Mouse (Mus musculus) kidney, adult 8-10 months (tissue): ENCODE data around the gene Ddn.

ENCODE experiments used
- DNase-seq, 2 experiments: peaks; one replicate each; pipeline ENCODE4 v3.0.0; 2022

Ddn gene

DNA sequence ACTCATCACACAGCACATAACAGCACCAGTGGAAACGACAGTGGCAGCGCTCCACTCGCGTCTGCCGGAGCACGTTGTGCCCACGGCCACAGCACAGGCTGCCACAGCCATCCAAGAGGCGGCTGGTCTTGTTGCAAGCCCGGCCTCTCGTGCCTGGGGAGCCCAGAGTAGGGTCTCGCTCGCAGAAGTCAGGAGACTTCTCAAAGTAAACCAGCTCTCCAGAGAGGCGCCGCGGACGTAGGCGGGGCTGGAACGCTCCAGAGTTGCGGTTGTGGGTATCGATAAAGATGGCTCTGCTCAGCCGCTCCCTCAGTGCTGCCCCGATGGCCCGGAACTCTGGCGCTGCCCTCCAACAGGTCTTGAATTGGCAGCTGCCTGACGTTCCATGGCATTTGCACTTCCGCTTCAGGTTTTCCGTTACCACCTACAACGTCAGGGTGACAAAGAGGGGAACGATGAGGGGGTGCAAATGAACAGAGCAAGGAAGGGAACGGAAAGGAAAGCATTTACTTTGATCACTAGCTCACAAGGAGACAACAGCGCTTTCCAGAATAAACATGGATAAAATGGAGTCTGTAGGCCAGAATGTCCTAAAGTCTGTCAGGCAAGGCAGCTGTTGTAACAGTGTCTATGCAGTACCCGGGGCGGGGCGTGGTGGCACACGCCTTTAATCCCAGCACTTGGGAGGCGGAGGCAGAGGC, 36.6 kb downstream of the Ddn start:
- no peak for DNase-seq

DNA sequence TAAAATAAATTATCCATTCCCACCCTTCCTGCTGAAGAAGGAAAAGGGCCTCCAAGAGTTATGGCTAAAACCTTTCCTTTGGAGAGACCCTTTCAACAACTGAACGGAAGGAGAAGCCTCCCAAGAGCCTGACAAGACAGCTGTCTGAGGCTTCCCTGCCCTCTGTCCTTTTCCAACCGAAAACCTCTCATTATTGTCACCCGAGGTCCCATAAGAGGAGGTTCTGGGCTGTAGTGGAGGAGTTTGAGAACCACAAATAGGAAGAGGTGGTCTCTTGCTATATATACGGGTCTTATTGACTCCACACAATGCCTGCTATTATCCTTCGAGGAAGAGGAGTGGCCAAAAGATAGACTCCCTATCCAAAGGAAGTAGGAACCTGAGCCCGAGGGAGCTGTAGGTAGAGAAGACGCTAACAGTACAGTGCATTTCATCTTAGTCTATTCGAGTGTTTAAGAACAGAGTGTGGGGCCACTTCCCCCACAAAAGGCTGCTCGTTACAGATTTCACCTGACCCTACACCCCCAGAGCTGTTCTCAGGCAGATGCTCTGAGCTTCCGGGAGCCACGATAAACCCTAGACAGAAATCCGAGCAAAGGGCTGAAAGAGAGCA, 37.4 kb downstream of the Ddn start:
- no peak for DNase-seq

DNA sequence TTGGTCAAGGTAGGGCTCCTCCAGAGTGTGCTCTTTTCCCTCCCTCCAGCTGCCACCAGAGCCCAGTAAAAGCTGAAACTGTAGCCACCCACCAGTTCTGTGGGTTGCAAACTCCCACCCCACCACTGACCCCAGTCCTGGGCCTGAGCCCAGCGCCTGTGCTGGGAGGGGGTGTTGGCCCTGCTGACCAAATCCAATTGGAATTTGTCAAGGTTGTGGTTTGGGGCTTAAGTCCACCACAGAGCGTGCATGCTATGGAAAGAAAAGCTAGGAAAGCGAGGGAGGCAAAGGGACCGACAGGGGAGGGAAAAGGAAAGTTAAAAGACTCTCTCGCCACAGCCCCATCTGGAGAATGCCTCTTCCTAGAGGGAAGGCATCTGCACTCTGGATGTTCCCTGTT, 41.0 kb downstream of the Ddn start:
- no peak for DNase-seq

- no peak for DNase-seq
Observed at GRCm38 (mm10) chr15:98765929-98766328, 43.4 kb downstream of the Ddn start.

GRCm38 (mm10) chr15:98762670-98763529, 46.4 kb downstream of the Ddn start, which contains the start of gene Arf3:
Gene Arf3, minus strand, starts transcription at chr15:98763214.
- peak; percentile 95 to 97 for DNase-seq

DNA sequence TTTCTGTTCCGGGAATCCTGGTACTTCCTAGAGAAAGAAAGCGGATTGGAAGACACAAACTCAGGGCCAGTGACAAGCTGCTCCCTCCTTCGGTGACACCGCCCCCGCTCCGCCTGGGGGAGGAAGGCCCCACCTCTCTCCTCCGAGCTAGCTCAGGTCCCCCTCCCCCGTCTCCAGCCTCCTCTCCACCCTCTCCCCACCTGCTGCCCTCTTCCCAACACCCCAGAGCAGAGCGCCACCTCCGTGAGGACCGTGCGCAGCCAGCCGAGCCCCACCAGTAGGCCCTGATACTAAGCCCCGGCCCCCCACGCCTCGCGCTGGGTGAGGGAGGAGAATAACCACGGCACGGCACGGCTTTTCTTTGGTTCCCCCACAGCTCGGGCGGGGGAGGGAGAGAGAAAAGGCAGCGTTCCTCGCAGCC, 47.1 kb downstream of the Ddn start:
- DNase-seq = peak; percentile 74 to 76

DNA sequence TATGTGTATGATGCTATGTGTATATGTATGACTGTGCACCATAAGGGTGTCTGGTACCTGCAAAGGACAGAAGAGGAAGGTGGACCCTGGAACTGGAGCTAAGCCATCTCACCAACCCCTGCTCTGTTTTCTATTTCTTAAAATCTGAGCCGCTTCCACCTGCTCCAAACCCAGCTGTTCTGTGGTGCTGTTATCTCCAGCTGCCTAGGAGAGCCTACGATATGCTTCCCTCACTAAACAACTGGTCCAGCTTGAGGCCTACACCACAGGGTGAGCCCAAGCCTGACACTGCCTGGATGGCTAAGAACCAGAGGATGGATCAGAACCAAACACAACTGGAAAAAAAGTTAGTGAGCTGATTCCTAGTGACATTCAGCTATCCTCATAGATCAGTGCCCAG, 55.2 kb downstream of the Ddn start:
- no peak for DNase-seq
